Mouse (Mus musculus) embryonic facial prominence, embryonic 14.5 days (tissue): ENCODE results near the gene Itgae. TPM values are rescaled to one million over a fixed set of nuclear protein-coding genes. Genes with fewer than 3 reads are reported as not detected.

Experiments
- ATAC-seq: fragments of 200-750 bp; cut with Nextera tagmentation; 2 replicates; pipeline ENCODE4 v1.8.0; 2017; ENCODE audit warnings: low read depth, moderate number of reproducible peaks, moderate TSS enrichment
- DNase-seq: peaks from one replicate; pipeline ENCODE4 v3.0.0-alpha.2; 2015; ENCODE audit warnings: low spot score
- H3K27ac ChIP-seq: fragments of 300-500 bp; sonication (generic); replicated peaks from 2 replicates; pipeline ENCODE4 v1.5.1; 2014; ENCODE audit warnings: low read depth, mild to moderate bottlenecking, low read length, moderate library complexity
- H3K27me3 ChIP-seq: fragments of 300-500 bp; sonication (generic); replicated peaks from 2 replicates; pipeline ENCODE4 v1.6.1; 2014; ENCODE audit warnings: low read length; ENCODE audit not compliant: control insufficient read depth, insufficient read depth
- H3K36me3 ChIP-seq: fragments of 300-500 bp; sonication (generic); 2 replicates; pipeline ENCODE4 v1.6.1; 2014; ENCODE audit warnings: low read length, mixed read lengths; ENCODE audit not compliant: control insufficient read depth, insufficient read depth
- H3K4me1 ChIP-seq: fragments of 300-500 bp; sonication (generic); 2 replicates; pipeline ENCODE4 v1.6.1; 2014; ENCODE audit warnings: antibody characterized with exemption, low read length; ENCODE audit not compliant: control insufficient read depth, insufficient read depth
- H3K4me2 ChIP-seq: fragments of 300-500 bp; sonication (generic); 2 replicates; pipeline ENCODE4 v1.6.1; 2014; ENCODE audit warnings: low read depth, mild to moderate bottlenecking, low read length, moderate library complexity, mixed read lengths
- H3K4me3 ChIP-seq: fragments of 300-500 bp; sonication (generic); 2 replicates; pipeline ENCODE4 v1.5.1; 2014; ENCODE audit warnings: low read depth, mild to moderate bottlenecking, low read length
- H3K9ac ChIP-seq: fragments of 300-500 bp; sonication (generic); 2 replicates; pipeline ENCODE4 v1.6.1; 2014; ENCODE audit warnings: low read depth, mild to moderate bottlenecking, low read length, moderate library complexity, mixed read lengths
- H3K9me3 ChIP-seq: fragments of 300-500 bp; sonication (generic); 2 replicates; pipeline ENCODE4 v1.6.1; 2016; ENCODE audit warnings: low read length; ENCODE audit not compliant: control insufficient read depth
- WGBS: fragments of 180-500 bp; shearing (Covaris S2); extraction: QIAGEN DNeasy Blood & Tissue Kit; methylation state at CpG from one replicate; pipeline ENCODE4 v1.1.7; 2014; 5-methylcytosine and 5-hydroxymethylcytosine counted together
- polyA plus RNA-seq: library from polyadenylated mRNA; unstranded; fragments of >200 nt; fragmentation: Nextera tagmentation; extraction: Ambion mirVana; gene quantifications from 2 replicates; pipeline ENCODE4 v1.2.1, GENCODE M21; 2014

The Itgae gene
- polyA plus RNA-seq, 1 experiment from 2014 or later = 0.21 TPM

DNA sequence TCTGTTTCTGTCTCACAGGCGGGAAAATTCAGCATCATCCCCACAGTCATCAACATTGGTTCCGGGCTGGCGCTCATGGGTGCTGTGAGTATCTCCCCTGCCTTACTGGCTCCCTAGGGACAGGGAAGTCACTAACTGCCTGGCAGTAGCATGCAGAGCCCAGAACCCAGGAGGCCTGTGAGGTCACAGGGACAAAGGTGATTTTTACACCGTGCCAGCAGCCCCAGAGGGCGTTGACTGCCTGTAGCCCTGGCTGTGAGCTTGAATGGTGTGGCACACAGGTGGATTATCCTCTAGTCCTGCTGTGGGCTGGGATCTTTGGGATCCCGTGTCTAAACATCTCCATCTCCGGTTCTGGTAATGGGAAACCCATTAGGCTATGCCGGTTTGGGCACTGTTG is 77.7 kb downstream of the Itgae start:
- no peak overlapping the region for H3K4me3 ChIP-seq
- no peak overlapping the region for H3K9ac ChIP-seq
- WGBS = 81% methylated on average over 8 of the region's 8 CpGs
- H3K36me3 ChIP-seq = peaks cover 8% of the 10 kb centered on the region
- DNase-seq (no peak), ATAC-seq (no peak)
- no peak overlapping the region for H3K27ac ChIP-seq
- H3K4me1 ChIP-seq = no peaks in the 10 kb centered on the region
- H3K9me3 ChIP-seq = no peaks in the 10 kb centered on the region
- no peak overlapping the region for H3K4me2 ChIP-seq
- H3K27me3 ChIP-seq = no peaks in the 10 kb centered on the region

DNA sequence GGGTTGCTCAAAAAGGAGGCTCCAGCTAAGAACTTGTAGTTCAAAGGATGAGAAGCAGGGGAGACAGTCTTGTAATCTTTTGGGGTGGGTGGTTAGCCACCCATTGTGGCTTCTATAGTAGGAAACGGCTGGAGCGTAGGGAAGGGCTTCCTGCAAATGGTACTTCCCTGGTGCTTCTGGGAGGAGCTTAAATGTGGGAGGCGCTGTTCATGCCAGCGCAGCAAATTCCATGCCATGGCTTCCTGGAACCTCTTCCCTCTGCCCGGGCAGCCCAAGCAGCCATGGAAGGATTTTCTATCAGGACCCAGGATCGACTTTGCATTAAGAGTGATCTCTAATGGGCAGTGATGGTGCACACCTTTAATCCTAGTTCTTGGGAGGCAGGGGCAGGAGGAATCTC is 78.2 kb downstream of the Itgae start:
- ATAC-seq = no peak
- Histone ChIP-seq H3K4me1 (no peaks in the 10 kb centered on the region), H3K27ac (no peak overlapping the region), H3K9ac (no peak overlapping the region), H3K36me3 (peaks cover 13% of the 10 kb centered on the region), H3K9me3 (no peaks in the 10 kb centered on the region), H3K27me3 (no peaks in the 10 kb centered on the region), H3K4me2 (no peak overlapping the region), H3K4me3 (no peak overlapping the region)
- 77% methylated on average over 6 of the region's 6 CpGs for WGBS
- DNase-seq = no peak

DNA sequence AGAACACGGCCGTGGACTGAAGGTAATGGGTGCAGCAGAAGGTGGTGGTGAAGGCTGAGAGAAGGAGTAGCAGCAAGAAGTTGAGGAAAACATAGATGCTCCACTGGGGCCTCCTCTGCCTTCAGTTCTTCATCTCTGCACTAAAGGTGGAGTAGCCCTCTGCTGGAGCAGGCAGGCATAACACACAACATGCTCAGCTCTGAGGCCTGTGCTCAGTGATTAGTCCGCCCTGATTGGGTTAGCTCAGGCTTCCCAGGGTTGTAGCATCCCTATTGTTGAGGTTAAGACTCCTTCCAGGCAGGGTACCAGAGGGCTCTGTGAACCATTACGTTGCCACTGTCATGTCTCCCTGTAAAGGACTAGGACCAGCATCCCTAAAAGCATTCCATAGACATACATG is 78.8 kb downstream of the Itgae start:
- H3K9ac ChIP-seq = no peak overlapping the region
- H3K9me3 ChIP-seq = no peaks in the 10 kb centered on the region
- ATAC-seq = peak; percentile 62; the same call in 1 of the 2 replicates
- peaks cover 19% of the 10 kb centered on the region for H3K36me3 ChIP-seq
- H3K4me3 ChIP-seq = no peak overlapping the region
- H3K27me3 ChIP-seq = no peaks in the 10 kb centered on the region
- peak; percentile 40 for DNase-seq
- H3K27ac ChIP-seq = no peak overlapping the region
- H3K4me1 ChIP-seq = no peaks in the 10 kb centered on the region
- no peak overlapping the region for H3K4me2 ChIP-seq
- 46% methylated on average over 4 of the region's 4 CpGs for WGBS

DNA sequence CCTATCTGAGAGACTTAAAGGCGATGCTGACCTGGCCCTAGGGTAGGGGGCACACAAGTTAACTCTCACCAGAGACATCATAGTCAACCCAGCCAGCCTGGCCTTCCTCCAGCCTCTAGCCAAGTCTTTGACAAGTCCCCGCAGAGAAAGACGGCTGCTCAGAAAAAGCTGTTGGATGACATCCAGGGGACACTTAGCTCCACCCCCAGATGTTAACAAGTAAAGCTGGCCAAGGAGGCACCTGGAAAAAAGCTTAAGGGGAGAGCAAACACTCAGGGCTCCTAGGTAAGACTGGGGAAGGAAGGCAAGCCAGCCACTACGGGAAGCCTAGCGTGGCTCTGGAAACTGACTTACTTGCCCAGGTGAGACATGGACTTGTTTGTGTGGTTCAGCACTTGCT is 81.8 kb downstream of the Itgae start:
- H3K4me2 ChIP-seq = no peak overlapping the region
- H3K4me1 ChIP-seq = peaks cover 10% of the 10 kb centered on the region; the same call in 1 of the 2 replicates
- peaks cover 29% of the 10 kb centered on the region for H3K36me3 ChIP-seq
- no peak overlapping the region for H3K4me3 ChIP-seq
- H3K9ac ChIP-seq = no peak overlapping the region
- H3K27me3 ChIP-seq = no peaks in the 10 kb centered on the region
- 43% methylated on average over 5 of the region's 5 CpGs for WGBS
- ATAC-seq (no peak), DNase-seq (peak; percentile 70)
- H3K9me3 ChIP-seq = no peaks in the 10 kb centered on the region
- no peak overlapping the region for H3K27ac ChIP-seq

DNA sequence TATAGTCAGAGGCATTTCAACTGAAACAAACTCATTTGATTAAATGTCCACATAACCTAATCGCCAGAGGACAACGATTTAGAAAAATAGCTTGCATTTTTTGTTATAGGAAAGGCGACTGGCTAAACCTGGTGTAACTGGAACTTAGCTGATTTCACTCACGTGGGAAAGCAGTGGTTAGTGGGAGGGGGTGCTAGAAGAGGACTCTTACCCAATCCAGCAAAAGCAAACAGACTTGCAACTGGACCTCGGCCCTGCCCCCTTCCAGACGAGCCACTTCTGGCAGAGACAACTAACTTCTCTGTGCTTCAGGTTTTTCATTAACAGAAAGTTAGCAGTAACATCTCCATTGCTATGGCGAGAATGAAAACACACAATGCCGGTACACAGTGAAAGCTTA is 85.2 kb downstream of the Itgae start:
- peak; percentile 33 for DNase-seq
- Histone ChIP-seq H3K4me1 (peaks cover 19% of the 10 kb centered on the region), H3K4me2 (peak overlapping the region; percentile 71), H3K27ac (no peak overlapping the region), H3K9me3 (no peaks in the 10 kb centered on the region), H3K9ac (peak overlapping the region; percentile 93), H3K36me3 (peaks cover 30% of the 10 kb centered on the region), H3K27me3 (no peaks in the 10 kb centered on the region), H3K4me3 (peak overlapping the region; percentile 97)
- WGBS = 37% methylated on average over 8 of the region's 8 CpGs
- ATAC-seq = no peak

DNA sequence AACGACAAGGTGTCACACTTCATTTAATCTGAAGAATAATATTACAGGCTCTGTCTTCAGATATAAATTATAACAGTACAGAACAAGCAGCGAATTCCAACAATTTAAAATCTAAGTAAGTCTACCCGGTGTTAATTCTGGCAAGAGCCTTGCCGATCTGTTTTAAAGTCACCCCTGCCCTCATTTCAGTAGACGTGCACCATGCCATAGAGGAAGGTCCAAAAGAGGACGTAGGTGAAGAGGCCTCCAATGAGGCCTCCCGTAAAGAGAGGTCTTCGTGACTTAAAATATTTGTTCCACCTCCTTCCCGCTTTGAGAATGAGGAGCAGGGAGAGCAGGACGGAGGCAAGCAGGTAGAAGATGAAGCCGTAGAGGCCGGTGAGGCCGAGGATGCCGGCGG is 85.8 kb downstream of the Itgae start:
- Histone ChIP-seq H3K9me3 (no peaks in the 10 kb centered on the region), H3K9ac (peak overlapping the region; percentile 93), H3K4me2 (peak overlapping the region; percentile 71), H3K27ac (peak overlapping the region; percentile 83), H3K4me1 (peaks cover 19% of the 10 kb centered on the region), H3K27me3 (no peaks in the 10 kb centered on the region), H3K4me3 (peak overlapping the region; percentile 97), H3K36me3 (peaks cover 33% of the 10 kb centered on the region)
- 2% methylated on average over 12 of the region's 15 CpGs for WGBS
- no peak for DNase-seq
- ATAC-seq = no peak

DNA sequence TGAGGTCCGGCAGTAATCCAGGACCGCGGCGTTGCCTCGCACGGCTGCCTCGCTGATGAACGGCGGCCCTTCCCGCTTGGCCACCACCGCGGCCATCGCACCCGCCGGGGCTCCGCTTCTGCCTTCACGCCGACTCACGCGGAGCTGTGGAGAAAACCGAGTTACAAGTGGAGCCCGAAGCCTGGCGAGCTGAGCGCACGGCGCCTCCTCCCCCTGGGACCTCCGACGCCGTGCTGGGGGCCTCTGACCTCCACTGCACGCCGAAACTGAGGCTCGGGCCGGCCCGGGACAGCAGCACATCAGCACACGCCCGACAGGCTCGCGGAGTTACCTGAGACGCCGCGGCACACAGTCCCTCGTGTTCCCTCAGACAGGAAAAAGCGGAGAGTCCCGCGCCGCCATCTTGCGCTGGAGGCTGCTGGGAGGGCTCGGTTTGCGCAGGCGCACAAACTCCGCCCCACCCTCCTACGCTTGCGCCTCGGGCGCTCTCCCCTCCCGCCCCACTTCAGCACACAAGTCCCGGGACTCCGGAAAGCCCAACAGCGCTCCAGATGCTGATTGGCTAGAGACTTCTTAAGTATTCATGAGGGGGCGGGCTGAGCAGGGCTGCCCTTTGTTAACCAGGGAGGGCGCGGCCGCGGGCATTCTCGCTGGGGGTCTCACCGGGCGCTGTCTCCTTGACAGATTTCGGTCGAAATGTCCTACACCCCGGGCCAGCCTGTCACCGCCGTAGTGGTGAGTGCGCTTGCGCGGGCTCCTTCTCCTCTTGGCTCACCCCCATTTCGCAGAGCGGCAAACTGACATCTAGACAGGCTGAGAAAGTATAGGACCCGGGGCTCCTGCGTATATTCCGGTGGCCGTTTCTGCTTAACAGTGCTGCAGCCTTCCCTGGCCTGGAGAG is 86.5 kb downstream of the Itgae start, which contains the start of the genes Emc6 and Tax1bp3:
Gene Emc6, minus strand, starts transcription at position 430 of the 901 bp plus-strand sequence.
Gene Tax1bp3, plus strand, starts transcription at position 476 of the 901 bp plus-strand sequence.
- Histone ChIP-seq H3K4me2 (peak within 1 kb of the TSS; percentile 72), H3K27me3 (no peaks in the 10 kb centered on the region), H3K27ac (peak within 1 kb of the TSS; percentile 93), H3K9me3 (no peaks in the 10 kb centered on the region), H3K36me3 (peaks cover 31% of the 10 kb centered on the region), H3K9ac (peak within 1 kb of the TSS; percentile 93), H3K4me3 (peak within 1 kb of the TSS; percentile 97), H3K4me1 (peaks cover 19% of the 10 kb centered on the region)
- ATAC-seq = peak; percentile 98
- WGBS = 2% methylated on average over 50 of the region's 81 CpGs
- peak; percentile 100 for DNase-seq

DNA sequence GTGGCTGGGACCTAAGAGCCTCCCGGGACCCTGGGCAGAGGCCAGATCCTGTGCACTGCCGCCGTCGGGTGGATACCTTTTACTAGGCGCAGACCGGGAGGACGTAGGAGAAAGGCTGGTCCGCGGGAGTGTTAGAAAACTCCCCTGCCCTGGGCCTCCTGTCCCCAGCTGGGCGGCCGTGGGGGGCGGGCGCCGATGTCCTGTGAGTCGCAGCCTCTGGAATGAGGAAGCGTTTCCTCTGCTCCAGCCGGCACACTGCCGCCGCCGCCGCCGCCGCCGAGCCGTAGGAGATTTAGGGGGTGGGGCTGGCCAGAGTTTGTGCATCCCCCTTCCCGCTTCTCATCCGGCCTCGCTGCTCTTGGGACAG is 87.1 kb downstream of the Itgae start:
- Histone ChIP-seq H3K4me1 (peaks cover 19% of the 10 kb centered on the region), H3K9me3 (no peaks in the 10 kb centered on the region), H3K27ac (peak overlapping the region; percentile 93), H3K9ac (peak overlapping the region; percentile 83), H3K4me2 (peak overlapping the region; percentile 72), H3K36me3 (peaks cover 36% of the 10 kb centered on the region), H3K27me3 (no peaks in the 10 kb centered on the region), H3K4me3 (peak overlapping the region; percentile 97)
- DNase-seq (peak; percentile 92), ATAC-seq (peak; percentile 88)
- WGBS = 0% methylated on average over 14 of the region's 28 CpGs
